Mouse (Mus musculus): ENCODE data around the gene Cdc42. TPM values are rescaled to one million over a fixed set of nuclear protein-coding genes. Genes with fewer than 3 reads are reported as not detected.

Cdc42 gene
- polyA plus RNA-seq, 1 experiment, result 35.4 TPM

- Histone ChIP-seq H3K27me3 (ENCODE audit: control insufficient read depth, insufficient read depth, low read length) (no peaks in the 10 kb centered on the region), H3K4me3 (ENCODE audit: control insufficient read depth, low read depth, low read length) (no peak overlapping the region), H3K36me3 (ENCODE audit: control insufficient read depth, insufficient read depth, low read length) (no peaks in the 10 kb centered on the region), H3K4me1 (ENCODE audit: control insufficient read depth, insufficient read depth, low read length) (no peaks in the 10 kb centered on the region; the same call in 1 of the 2 replicates), H3K27ac (ENCODE audit: control insufficient read depth, insufficient read depth, low read depth, low read length) (no peak overlapping the region)
- TF ChIP-seq CTCF (IDR thresholded peaks at IDR 0.05; ENCODE audit: control insufficient read depth, insufficient read depth, insufficient replicate concordance, low read depth, low read length), result no peak
- TF ChIP-seq POLR2A (IDR thresholded peaks at IDR 0.05; ENCODE audit: control insufficient read depth, low read depth, low read length), result no peak
These were observed 53.4 kb downstream of the Cdc42 start for GRCm38 (mm10) chr4:137304106-137304505.

GRCm38 (mm10) chr4:137301635-137302034 is 55.9 kb downstream of the Cdc42 start:
- no peaks in the 10 kb centered on the region for H3K36me3 ChIP-seq (ENCODE audit: control insufficient read depth, insufficient read depth, low read length)
- no peaks in the 10 kb centered on the region; the same call in 1 of the 2 replicates for H3K4me1 ChIP-seq (ENCODE audit: control insufficient read depth, insufficient read depth, low read length)
- no peak overlapping the region for H3K4me3 ChIP-seq (ENCODE audit: control insufficient read depth, low read depth, low read length)
- TF ChIP-seq POLR2A (IDR thresholded peaks at IDR 0.05; ENCODE audit: control insufficient read depth, low read depth, low read length) (no peak), CTCF (IDR thresholded peaks at IDR 0.05; ENCODE audit: control insufficient read depth, insufficient read depth, insufficient replicate concordance, low read depth, low read length) (no peak)
- no peaks in the 10 kb centered on the region for H3K27me3 ChIP-seq (ENCODE audit: control insufficient read depth, insufficient read depth, low read length)
- H3K27ac ChIP-seq (ENCODE audit: control insufficient read depth, insufficient read depth, low read depth, low read length), result no peak overlapping the region

GRCm38 (mm10) chr4:137300227-137300626 is 57.3 kb downstream of the Cdc42 start:
- TF ChIP-seq CTCF (IDR thresholded peaks at IDR 0.05; ENCODE audit: control insufficient read depth, insufficient read depth, insufficient replicate concordance, low read depth, low read length) (no peak), POLR2A (IDR thresholded peaks at IDR 0.05; ENCODE audit: control insufficient read depth, low read depth, low read length) (no peak)
- Histone ChIP-seq H3K27me3 (ENCODE audit: control insufficient read depth, insufficient read depth, low read length) (no peaks in the 10 kb centered on the region), H3K4me3 (ENCODE audit: control insufficient read depth, low read depth, low read length) (no peak overlapping the region)

GRCm38 (mm10) chr4:137298406-137298805 is 59.1 kb downstream of the Cdc42 start:
- Histone ChIP-seq H3K27me3 (ENCODE audit: control insufficient read depth, insufficient read depth, low read length) (no peaks in the 10 kb centered on the region), H3K4me1 (ENCODE audit: control insufficient read depth, insufficient read depth, low read length) (no peaks in the 10 kb centered on the region; the same call in 1 of the 2 replicates), H3K36me3 (ENCODE audit: control insufficient read depth, insufficient read depth, low read length) (no peaks in the 10 kb centered on the region), H3K27ac (ENCODE audit: control insufficient read depth, insufficient read depth, low read depth, low read length) (no peak overlapping the region), H3K4me3 (ENCODE audit: control insufficient read depth, low read depth, low read length) (no peak overlapping the region)
- TF ChIP-seq CTCF (IDR thresholded peaks at IDR 0.05; ENCODE audit: control insufficient read depth, insufficient read depth, insufficient replicate concordance, low read depth, low read length), result no peak
- no peak for TF ChIP-seq POLR2A (IDR thresholded peaks at IDR 0.05; ENCODE audit: control insufficient read depth, low read depth, low read length)

More at GRCm38 (mm10) chr4:137300227-137300626, 57.3 kb downstream of the Cdc42 start:
- no peaks in the 10 kb centered on the region; the same call in 1 of the 2 replicates for H3K4me1 ChIP-seq (ENCODE audit: control insufficient read depth, insufficient read depth, low read length)
- H3K36me3 ChIP-seq (ENCODE audit: control insufficient read depth, insufficient read depth, low read length), result no peaks in the 10 kb centered on the region
- H3K27ac ChIP-seq (ENCODE audit: control insufficient read depth, insufficient read depth, low read depth, low read length), result no peak overlapping the region

- Histone ChIP-seq H3K4me3 (ENCODE audit: control insufficient read depth, low read depth, low read length) (no peak overlapping the region), H3K36me3 (ENCODE audit: control insufficient read depth, insufficient read depth, low read length) (no peaks in the 10 kb centered on the region), H3K27me3 (ENCODE audit: control insufficient read depth, insufficient read depth, low read length) (no peaks in the 10 kb centered on the region), H3K4me1 (ENCODE audit: control insufficient read depth, insufficient read depth, low read length) (no peaks in the 10 kb centered on the region; the same call in 1 of the 2 replicates), H3K27ac (ENCODE audit: control insufficient read depth, insufficient read depth, low read depth, low read length) (no peak overlapping the region)
- no peak for TF ChIP-seq POLR2A (IDR thresholded peaks at IDR 0.05; ENCODE audit: control insufficient read depth, low read depth, low read length)
- no peak for TF ChIP-seq CTCF (IDR thresholded peaks at IDR 0.05; ENCODE audit: control insufficient read depth, insufficient read depth, insufficient replicate concordance, low read depth, low read length)
These were observed 59.9 kb downstream of the Cdc42 start for GRCm38 (mm10) chr4:137297611-137298010.

GRCm38 (mm10) chr4:137294951-137295350 is 62.6 kb downstream of the Cdc42 start:
- H3K4me1 ChIP-seq (ENCODE audit: control insufficient read depth, insufficient read depth, low read length), result peaks cover 3% of the 10 kb centered on the region
- no peaks in the 10 kb centered on the region for H3K27me3 ChIP-seq (ENCODE audit: control insufficient read depth, insufficient read depth, low read length)
- no peaks in the 10 kb centered on the region for H3K36me3 ChIP-seq (ENCODE audit: control insufficient read depth, insufficient read depth, low read length)
- no peak for TF ChIP-seq CTCF (IDR thresholded peaks at IDR 0.05; ENCODE audit: control insufficient read depth, insufficient read depth, insufficient replicate concordance, low read depth, low read length)
- no peak for TF ChIP-seq POLR2A (IDR thresholded peaks at IDR 0.05; ENCODE audit: control insufficient read depth, low read depth, low read length)
- H3K4me3 ChIP-seq (ENCODE audit: control insufficient read depth, low read depth, low read length), result no peak overlapping the region
- no peak overlapping the region for H3K27ac ChIP-seq (ENCODE audit: control insufficient read depth, insufficient read depth, low read depth, low read length)

GRCm38 (mm10) chr4:137294474-137294873 is 63.0 kb downstream of the Cdc42 start:
- no peak overlapping the region for H3K27ac ChIP-seq (ENCODE audit: control insufficient read depth, insufficient read depth, low read depth, low read length)
- H3K4me1 ChIP-seq (ENCODE audit: control insufficient read depth, insufficient read depth, low read length), result peaks cover 3% of the 10 kb centered on the region
- no peak overlapping the region for H3K4me3 ChIP-seq (ENCODE audit: control insufficient read depth, low read depth, low read length)
- no peak for TF ChIP-seq CTCF (IDR thresholded peaks at IDR 0.05; ENCODE audit: control insufficient read depth, insufficient read depth, insufficient replicate concordance, low read depth, low read length)
- TF ChIP-seq POLR2A (IDR thresholded peaks at IDR 0.05; ENCODE audit: control insufficient read depth, low read depth, low read length), result no peak
- no peaks in the 10 kb centered on the region for H3K27me3 ChIP-seq (ENCODE audit: control insufficient read depth, insufficient read depth, low read length)
- no peaks in the 10 kb centered on the region for H3K36me3 ChIP-seq (ENCODE audit: control insufficient read depth, insufficient read depth, low read length)

GRCm38 (mm10) chr4:137294032-137294431 is 63.5 kb downstream of the Cdc42 start:
- TF ChIP-seq CTCF (IDR thresholded peaks at IDR 0.05; ENCODE audit: control insufficient read depth, insufficient read depth, insufficient replicate concordance, low read depth, low read length), result no peak
- TF ChIP-seq POLR2A (IDR thresholded peaks at IDR 0.05; ENCODE audit: control insufficient read depth, low read depth, low read length), result no peak
- H3K27ac ChIP-seq (ENCODE audit: control insufficient read depth, insufficient read depth, low read depth, low read length), result no peak overlapping the region
- no peak overlapping the region for H3K4me3 ChIP-seq (ENCODE audit: control insufficient read depth, low read depth, low read length)
- no peaks in the 10 kb centered on the region for H3K36me3 ChIP-seq (ENCODE audit: control insufficient read depth, insufficient read depth, low read length)
- H3K27me3 ChIP-seq (ENCODE audit: control insufficient read depth, insufficient read depth, low read length), result no peaks in the 10 kb centered on the region
- H3K4me1 ChIP-seq (ENCODE audit: control insufficient read depth, insufficient read depth, low read length), result peaks cover 3% of the 10 kb centered on the region

Data from testis, adult 2 months (tissue).